17 mouse cellular contexts compared by ENCODE assay signal in the genomic region with DNA sequence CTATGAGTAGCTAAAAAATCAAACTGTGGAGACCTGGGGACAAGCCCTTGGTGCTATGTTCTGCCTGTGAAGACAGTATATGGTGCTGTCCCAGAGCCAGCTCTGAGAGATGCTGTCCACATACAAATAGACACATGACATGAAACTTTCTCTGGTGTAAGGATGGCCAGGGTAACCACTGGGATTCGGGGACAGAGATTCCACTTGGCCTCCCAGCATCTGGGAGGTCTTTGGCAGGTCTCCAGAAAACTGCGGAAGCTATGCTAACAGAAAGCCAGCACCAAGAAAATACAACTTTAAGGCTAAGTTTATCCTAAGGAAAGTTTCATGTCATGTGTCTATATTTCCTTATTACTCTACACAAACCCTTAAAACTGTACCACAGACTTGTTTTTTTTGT. TPM values are rescaled to one million over a fixed set of nuclear protein-coding genes. Genes with fewer than 3 reads are reported as not detected.
DNase-seq lines count a peak whose midpoint lies in the region; ATAC-seq and TF ChIP-seq lines count a peak whose summit lies in the region.
"Had no signal": no experiment of that assay in that cellular context is flagged by ENCODE, and none has a peak within 500 bp of the region (broad histone marks: within the 10 kb centered on the region; RNA-seq: fewer than 3 reads in every experiment).

No protein-coding gene starts in this region.

- peak; percentile 25 for DNase-seq in gastrocnemius, postnatal 10 days
- no peak for DNase-seq in gastrocnemius, adult 18-20 months (ENCODE audit: low spot score)
- peak; percentile 89 for DNase-seq in lung, embryonic 14.5 days
- no peak for DNase-seq in lung, postnatal 25 days (ENCODE audit: low spot score)
- peak; percentile 51 to 59 for DNase-seq in heart, postnatal 10 days
- no peak for DNase-seq in layer of hippocampus, adult 8-10 months (ENCODE audit: low spot score in 2 of 2)
- DNase-seq: adrenal gland, postnatal 14 days; cerebellum, adult 2 months; gastrocnemius, adult 2 months; liver had no signal

- H3K27ac ChIP-seq in intestine, embryonic 15.5 days = no peak overlapping the region
- no peak overlapping the region for H3K27ac ChIP-seq in intestine, postnatal 0 days (ENCODE audit: low read depth, low read length)
- H3K27ac ChIP-seq in lung, embryonic 14.5 days (ENCODE audit: low read depth) = no peak overlapping the region
- H3K27ac ChIP-seq: forebrain, embryonic 13.5 days; gastrocnemius, adult 2 months; hindbrain, embryonic 14.5 days; limb, embryonic 10.5 days; liver, embryonic 15.5 days had no signal

- no peak overlapping the region for H3K4me3 ChIP-seq in intestine, embryonic 15.5 days (replicated peaks)
- no peak overlapping the region for H3K4me3 ChIP-seq in intestine, postnatal 0 days (ENCODE audit: low read depth, low read length)
- no peak overlapping the region for H3K4me3 ChIP-seq in lung, embryonic 14.5 days (ENCODE audit: low read depth, low read length)
- H3K4me3 ChIP-seq: forebrain, embryonic 13.5 days; gastrocnemius, adult 2 months; limb, embryonic 10.5 days; liver, embryonic 15.5 days had no signal

- no peak overlapping the region for H3K4me2 ChIP-seq in intestine, embryonic 15.5 days (replicated peaks)
- no peak overlapping the region for H3K4me2 ChIP-seq in intestine, postnatal 0 days (replicated peaks; ENCODE audit: low read depth)
- H3K4me2 ChIP-seq in lung, embryonic 14.5 days = no peak overlapping the region
- H3K4me2 ChIP-seq: forebrain, embryonic 13.5 days; hindbrain, embryonic 14.5 days; liver, embryonic 15.5 days; midbrain, embryonic 11.5 days had no signal

- no peaks in the 10 kb centered on the region for H3K9me3 ChIP-seq in intestine, embryonic 15.5 days
- H3K9me3 ChIP-seq in intestine, postnatal 0 days (ENCODE audit: control insufficient read depth) = no peaks in the 10 kb centered on the region
- no peaks in the 10 kb centered on the region for H3K9me3 ChIP-seq in lung, embryonic 14.5 days (ENCODE audit: low read depth, low read length)
- H3K9me3 ChIP-seq: forebrain, embryonic 13.5 days; limb, embryonic 10.5 days; liver, embryonic 15.5 days had no signal

- ATAC-seq in intestine, embryonic 15.5 days = peak; percentile 42; the same call in 1 of the 2 replicates
- ATAC-seq in intestine, postnatal 0 days = no peak
- ATAC-seq in lung, embryonic 14.5 days (ENCODE audit: insufficient read depth) = peak; percentile 35; the same call in 1 of the 2 replicates
- ATAC-seq: forebrain, embryonic 13.5 days had no signal

- intact Hi-C loops in heart, postnatal 10 days (cut with DNase I) = no loop called here

- H3K27me3 ChIP-seq in intestine, embryonic 15.5 days (replicated peaks) = no peaks in the 10 kb centered on the region
- H3K27me3 ChIP-seq in intestine, postnatal 0 days (replicated peaks; ENCODE audit: control insufficient read depth, insufficient read depth, low read length) = no peaks in the 10 kb centered on the region
- no peaks in the 10 kb centered on the region for H3K27me3 ChIP-seq in lung, embryonic 14.5 days (ENCODE audit: insufficient read depth, low read length)
- H3K27me3 ChIP-seq: forebrain, embryonic 13.5 days; liver, embryonic 15.5 days had no signal

- peaks cover 20% of the 10 kb centered on the region for H3K36me3 ChIP-seq in intestine, embryonic 15.5 days
- peaks cover 53% of the 10 kb centered on the region for H3K36me3 ChIP-seq in intestine, postnatal 0 days (ENCODE audit: control insufficient read depth, insufficient read depth)
- peaks cover 71% of the 10 kb centered on the region for H3K36me3 ChIP-seq in lung, embryonic 14.5 days (ENCODE audit: insufficient read depth)

- H3K9ac ChIP-seq in intestine, embryonic 15.5 days = no peak overlapping the region
- no peak overlapping the region for H3K9ac ChIP-seq in intestine, postnatal 0 days (ENCODE audit: low read depth, low read length)
- no peak overlapping the region for H3K9ac ChIP-seq in lung, embryonic 14.5 days
- H3K9ac ChIP-seq: forebrain, embryonic 13.5 days; hindbrain, embryonic 14.5 days; liver, embryonic 15.5 days had no signal

- TF ChIP-seq CTCF in intestine, postnatal 0 days (IDR thresholded peaks at IDR 0.05; ENCODE audit: low read depth) = no peak
- no peak for TF ChIP-seq CTCF in lung, embryonic 14.5 days (IDR thresholded peaks at IDR 0.05; ENCODE audit: low read depth)

- 51% methylated on average over 2 of the region's 2 CpGs for WGBS in intestine, embryonic 15.5 days
- 64% methylated on average over 2 of the region's 2 CpGs for WGBS in intestine, postnatal 0 days
- 38% methylated on average over 2 of the region's 2 CpGs for WGBS in lung, embryonic 14.5 days

- H3K4me1 ChIP-seq in intestine, embryonic 15.5 days (replicated peaks) = no peaks in the 10 kb centered on the region
- H3K4me1 ChIP-seq in intestine, postnatal 0 days (replicated peaks; ENCODE audit: control insufficient read depth, insufficient read depth, low read length) = no peaks in the 10 kb centered on the region
- no peaks in the 10 kb centered on the region; the same call in 1 of the 2 replicates for H3K4me1 ChIP-seq in lung, embryonic 14.5 days (ENCODE audit: insufficient read depth)
- H3K4me1 ChIP-seq: limb, embryonic 10.5 days; liver, embryonic 15.5 days had no signal

RNA-seq across cellular contexts. Expression of gene Cnot11, which starts 15.0 kb away (rescaled TPM):
- 10 to 100 TPM; 19.2 to 19.6 TPM for total RNA-seq in gastrocnemius, postnatal 10 days (2021)
- 10 to 100 TPM; 19.0 to 20.8 TPM for total RNA-seq in gastrocnemius, adult 18-20 months (2021)
- 20.6 and 21.7 TPM in 2 replicates for polyA plus RNA-seq in intestine, embryonic 15.5 days (2015; fragmentation: Nextera tagmentation; extraction: Ambion mirVana)
- polyA plus RNA-seq in intestine, postnatal 0 days (2015; fragmentation: Nextera tagmentation; extraction: Ambion mirVana) = 13.5 and 14.7 TPM in 2 replicates
- polyA plus RNA-seq in lung, embryonic 14.5 days (2014; fragmentation: Nextera tagmentation; extraction: Ambion mirVana) = 26.8 and 29.0 TPM in 2 replicates
- 10 to 100 TPM; 17.7 to 18.3 TPM for total RNA-seq in heart, postnatal 10 days (2021)
- total RNA-seq in layer of hippocampus, adult 8-10 months (2022) = 10 to 100 TPM; 22.0 to 24.5 (median 22.9) TPM

RNA-seq across cellular contexts. Expression of gene Rnf149, which starts 27.4 kb away (rescaled TPM):
- total RNA-seq in gastrocnemius, postnatal 10 days (2021) = 10 to 100 TPM in 1 of 2 experiments, 1 to 10 TPM in 1; 9.3 to 11.2 TPM
- total RNA-seq in gastrocnemius, adult 18-20 months (2021) = 1 to 10 TPM; 7.4 to 8.5 TPM
- 35.3 and 36.6 TPM in 2 replicates for polyA plus RNA-seq in intestine, embryonic 15.5 days (2015; fragmentation: Nextera tagmentation; extraction: Ambion mirVana)
- 16.9 and 20.4 TPM in 2 replicates for polyA plus RNA-seq in intestine, postnatal 0 days (2015; fragmentation: Nextera tagmentation; extraction: Ambion mirVana)
- polyA plus RNA-seq in lung, embryonic 14.5 days (2014; fragmentation: Nextera tagmentation; extraction: Ambion mirVana) = 32.8 and 33.3 TPM in 2 replicates
- 10 to 100 TPM; 12.1 to 14.7 TPM for total RNA-seq in heart, postnatal 10 days (2021)
- 10 to 100 TPM; 31.6 to 35.1 (median 32.7) TPM for total RNA-seq in layer of hippocampus, adult 8-10 months (2022)

Comparison
In these comparisons a context has a peak if more than half of its experiments do, and no peak if none do; other contexts are left out.
1. DNase-seq: peak in gastrocnemius, postnatal 10 days (single experiment), lung, embryonic 14.5 days (single experiment) and heart, postnatal 10 days (2 of 2); none in gastrocnemius, adult 18-20 months (single experiment), lung, postnatal 25 days (single experiment) and layer of hippocampus, adult 8-10 months (0 of 2).